Mouse (Mus musculus): Measurements from ENCODE around the gene Tmem19.

The Tmem19 gene

GRCm38 (mm10) chr10:115361840-115362622 lies at the start of gene Tmem19:
Tmem19 (minus strand) TSS chr10:115362501.
- DNase-seq (ENCODE audit: low spot score), result peak; percentile 96

GRCm38 (mm10) chr10:115406393-115406792 lies 44.1 kb upstream of the Tmem19 start:
- peak; percentile 33 for DNase-seq (ENCODE audit: low spot score)

GRCm38 (mm10) chr10:115391896-115392295 lies 29.6 kb upstream of the Tmem19 start:
- no peak for DNase-seq (ENCODE audit: low spot score)

GRCm38 (mm10) chr10:115391076-115391475 lies 28.8 kb upstream of the Tmem19 start:
- no peak for DNase-seq (ENCODE audit: low spot score)

- DNase-seq (ENCODE audit: low spot score), result no peak
These were observed 25.6 kb upstream of the Tmem19 start for GRCm38 (mm10) chr10:115387891-115388290.

- peak; percentile 64 for DNase-seq (ENCODE audit: low spot score)
These were observed 23.0 kb upstream of the Tmem19 start for GRCm38 (mm10) chr10:115385018-115386002.

GRCm38 (mm10) chr10:115384221-115385017 lies 22.1 kb upstream of the Tmem19 start, which contains the start of the genes Thap2 and Zfc3h1:
Thap2 (minus strand) TSS chr10:115384443.
Zfc3h1 (plus strand) TSS chr10:115384959.
- DNase-seq (ENCODE audit: low spot score), result peak; percentile 97

- DNase-seq (ENCODE audit: low spot score), result no peak
These were observed 21.4 kb upstream of the Tmem19 start for GRCm38 (mm10) chr10:115383644-115384220.

GRCm38 (mm10) chr10:115382846-115383643 lies 20.7 kb upstream of the Tmem19 start:
- no peak for DNase-seq (ENCODE audit: low spot score)

GRCm38 (mm10) chr10:115381506-115382084 lies 19.3 kb upstream of the Tmem19 start:
- no peak for DNase-seq (ENCODE audit: low spot score)

- no peak for DNase-seq (ENCODE audit: low spot score)
These were observed 850 bp upstream of the Tmem19 start for GRCm38 (mm10) chr10:115363151-115363550.

- DNase-seq (ENCODE audit: low spot score), result no peak
These were observed 293 bp upstream of the Tmem19 start for GRCm38 (mm10) chr10:115362623-115362964.

- no peak for DNase-seq (ENCODE audit: low spot score)
These were observed 3.2 kb downstream of the Tmem19 start for GRCm38 (mm10) chr10:115359066-115359465.

- no peak for DNase-seq (ENCODE audit: low spot score)
These were observed 3.9 kb downstream of the Tmem19 start for GRCm38 (mm10) chr10:115358216-115358919.

GRCm38 (mm10) chr10:115356106-115356505 lies 6.2 kb downstream of the Tmem19 start:
- DNase-seq (ENCODE audit: low spot score), result no peak

GRCm38 (mm10) chr10:115355016-115355415 lies 7.3 kb downstream of the Tmem19 start:
- no peak for DNase-seq (ENCODE audit: low spot score)

GRCm38 (mm10) chr10:115354553-115354952 lies 7.7 kb downstream of the Tmem19 start:
- no peak for DNase-seq (ENCODE audit: low spot score)

- no peak for DNase-seq (ENCODE audit: low spot score)
These were observed 11.4 kb downstream of the Tmem19 start for GRCm38 (mm10) chr10:115350810-115351397.

GRCm38 (mm10) chr10:115349509-115349908 lies 12.8 kb downstream of the Tmem19 start:
- DNase-seq (ENCODE audit: low spot score), result no peak

All from ovary, postnatal 36 days (tissue).